Mouse (Mus musculus) liver, adult 2 months (tissue): ENCODE measurements at regions not wholly inside any gene's neighbourhood (a gene's known extent, or its start where the extent isn't known, plus 50 kb on each side); places are given as distances from the start of the nearest gene placed in this dataset.

ENCODE experiments used
- DNase-seq: peaks from one replicate; pipeline ENCODE4 v3.0.0-alpha.2; 2011; ENCODE audit warnings: low read depth, low spot score; ENCODE audit errors: extremely low read depth
- H3K27ac ChIP-seq: fragments of 200-500 bp; replicated peaks from 2 replicates; pipeline ENCODE4 v1.5.1; 2012; ENCODE audit warnings: low read depth, mild to moderate bottlenecking, control low read depth, inconsistent platforms, low read length; ENCODE audit not compliant: insufficient read depth
- H3K27me3 ChIP-seq: fragments of 200-500 bp; 2 replicates; pipeline ENCODE4 v1.6.1; 2012; ENCODE audit warnings: mild to moderate bottlenecking, moderate library complexity, low read length, inconsistent platforms; ENCODE audit not compliant: control insufficient read depth, insufficient read depth
- H3K36me3 ChIP-seq: fragments of 200-500 bp; 2 replicates; pipeline ENCODE4 v1.6.1; 2012; ENCODE audit warnings: low read length, inconsistent platforms; ENCODE audit not compliant: control insufficient read depth, insufficient read depth
- H3K4me1 ChIP-seq: fragments of 200-500 bp; 2 replicates; pipeline ENCODE4 v1.6.1; 2011; ENCODE audit warnings: low read length; ENCODE audit not compliant: control insufficient read depth, insufficient read depth
- H3K4me3 ChIP-seq: fragments of 200-500 bp; 2 replicates; pipeline ENCODE4 v1.5.1; 2011; ENCODE audit warnings: low read depth, mild to moderate bottlenecking, control low read depth, low read length, moderate library complexity; ENCODE audit not compliant: insufficient read depth
- H3K79me2 ChIP-seq: fragments of 200-500 bp; 2 replicates; pipeline ENCODE4 v1.6.1; 2012; ENCODE audit warnings: inconsistent platforms, mild to moderate bottlenecking, low read length, moderate library complexity; ENCODE audit not compliant: control insufficient read depth, insufficient read depth
- H3K9ac ChIP-seq: fragments of 200-500 bp; 2 replicates; pipeline ENCODE4 v1.6.1; 2012; ENCODE audit warnings: low read depth, mild to moderate bottlenecking, control low read depth, inconsistent platforms, low read length
- CTCF ChIP-seq: fragments of 200-500 bp; IDR thresholded peaks from 2 replicates; pipeline ENCODE4 v1.5.1; 2011; ENCODE audit warnings: low read depth, low read length, control low read depth
- POLR2A ChIP-seq: fragments of 200-500 bp; IDR thresholded peaks from 2 replicates; pipeline ENCODE4 v1.6.1; 2011; ENCODE audit warnings: low read length, control low read depth; ENCODE audit not compliant: insufficient read depth; ENCODE audit errors: extremely low read depth
- WGBS: fragments of 180-500 bp; shearing (Covaris S2); methylation state at CpG from one replicate; pipeline ENCODE4 v1.1.7; 2018; 5-methylcytosine and 5-hydroxymethylcytosine counted together

DNA sequence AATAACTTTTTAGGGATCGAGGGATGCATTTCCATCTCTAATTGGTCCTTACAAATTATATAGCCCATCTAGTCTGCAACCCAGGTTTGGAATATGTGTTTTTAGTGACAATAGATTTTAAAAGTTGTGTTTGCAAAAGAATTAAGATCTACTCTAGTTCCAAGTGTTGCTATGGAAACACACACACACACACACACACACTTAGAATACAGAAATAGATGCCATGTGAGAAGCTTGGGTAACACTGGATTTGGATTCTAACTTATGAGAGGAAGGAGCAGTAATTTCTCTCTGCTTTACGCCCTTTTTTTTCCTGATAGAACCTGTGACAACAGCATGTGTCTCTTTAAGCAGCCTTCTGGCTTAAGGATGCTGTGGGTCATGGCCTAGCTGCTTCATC lies 297.8 kb downstream of the Etaa1 start:
- Histone ChIP-seq H3K27ac (no peak overlapping the region), H3K4me3 (no peak overlapping the region), H3K4me1 (peaks cover 6% of the 10 kb centered on the region), H3K36me3 (no peaks in the 10 kb centered on the region), H3K79me2 (no peaks in the 10 kb centered on the region), H3K9ac (no peak overlapping the region), H3K27me3 (no peaks in the 10 kb centered on the region)
- TF ChIP-seq CTCF (no peak), POLR2A (no peak)
- no peak for DNase-seq
- 93% methylated on average over 2 of the region's 2 CpGs for WGBS

- no peaks in the 10 kb centered on the region for H3K27me3 ChIP-seq
- no peaks in the 10 kb centered on the region; the same call in 1 of the 2 replicates for H3K4me1 ChIP-seq
- H3K27ac ChIP-seq, result no peak overlapping the region
- H3K9ac ChIP-seq, result no peak overlapping the region
- no peak for DNase-seq
- no peaks in the 10 kb centered on the region for H3K36me3 ChIP-seq
- no peak for TF ChIP-seq CTCF
- no peak for TF ChIP-seq POLR2A
- no peak overlapping the region for H3K4me3 ChIP-seq
- WGBS, result 88% methylated on average over 3 of the region's 3 CpGs
- no peaks in the 10 kb centered on the region for H3K79me2 ChIP-seq
These were observed 296.0 kb downstream of the Etaa1 start for GRCm38 (mm10) chr11:17657720-17658119.

- TF ChIP-seq POLR2A, result no peak
- TF ChIP-seq CTCF, result no peak
- H3K36me3 ChIP-seq, result no peaks in the 10 kb centered on the region
- no peak overlapping the region for H3K9ac ChIP-seq
- H3K4me1 ChIP-seq, result no peaks in the 10 kb centered on the region; the same call in 1 of the 2 replicates
- 85% methylated on average over 3 of the region's 3 CpGs for WGBS
- no peak for DNase-seq
- no peak overlapping the region for H3K4me3 ChIP-seq
- H3K27ac ChIP-seq, result no peak overlapping the region
- H3K27me3 ChIP-seq, result no peaks in the 10 kb centered on the region
- H3K79me2 ChIP-seq, result no peaks in the 10 kb centered on the region
These were observed 295.4 kb downstream of the Etaa1 start for GRCm38 (mm10) chr11:17658289-17658688.

DNA sequence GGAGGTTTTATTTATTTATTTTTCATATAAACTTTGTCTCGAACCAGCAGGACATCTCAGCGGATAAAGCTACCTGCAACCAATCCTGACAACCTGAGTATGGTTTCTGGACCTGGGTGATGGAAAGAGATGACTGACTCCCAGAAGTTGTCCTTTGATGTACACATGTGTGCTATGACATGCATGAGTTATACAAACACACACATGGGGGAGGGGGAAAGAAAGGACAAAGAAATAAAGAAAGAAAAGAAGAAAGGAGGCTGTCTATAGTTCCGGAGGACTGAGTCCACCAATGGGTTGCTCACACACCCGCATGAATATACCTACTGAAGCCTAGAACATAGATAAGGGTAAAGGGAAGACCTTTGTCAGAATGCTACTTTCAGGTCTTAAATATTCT lies 295.0 kb downstream of the Etaa1 start:
- Histone ChIP-seq H3K36me3 (no peaks in the 10 kb centered on the region), H3K27ac (no peak overlapping the region), H3K79me2 (no peaks in the 10 kb centered on the region), H3K9ac (no peak overlapping the region), H3K27me3 (no peaks in the 10 kb centered on the region), H3K4me1 (no peaks in the 10 kb centered on the region; the same call in 1 of the 2 replicates), H3K4me3 (no peak overlapping the region)
- DNase-seq, result no peak
- TF ChIP-seq CTCF (no peak), POLR2A (no peak)
- 88% methylated on average over 4 of the region's 4 CpGs for WGBS

DNA sequence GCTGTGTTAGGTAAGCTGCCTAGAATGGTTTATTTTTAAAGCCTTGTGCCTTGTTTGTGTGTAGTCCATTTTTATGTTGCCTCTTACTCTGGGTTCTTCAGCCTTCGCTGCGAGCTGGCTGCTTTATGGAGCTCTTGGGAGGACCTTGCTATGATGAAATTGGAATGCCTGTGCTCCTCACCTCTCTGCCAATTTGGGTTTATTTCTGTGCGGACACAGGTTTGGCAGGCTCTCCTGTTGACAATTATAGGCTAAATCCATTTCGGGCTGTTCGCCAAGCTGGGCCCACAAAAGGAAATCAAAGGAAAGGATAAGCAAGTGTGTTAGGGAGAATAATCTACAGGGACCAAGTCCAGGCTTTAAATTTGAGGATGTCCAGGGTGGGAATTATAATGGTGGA lies 289.8 kb downstream of the Etaa1 start:
- Histone ChIP-seq H3K27me3 (no peaks in the 10 kb centered on the region), H3K4me1 (no peaks in the 10 kb centered on the region; the same call in 1 of the 2 replicates), H3K36me3 (no peaks in the 10 kb centered on the region), H3K9ac (no peak overlapping the region), H3K79me2 (no peaks in the 10 kb centered on the region), H3K27ac (peak overlapping the region; percentile 24; the same call in 1 of the 2 replicates), H3K4me3 (no peak overlapping the region)
- peak; percentile 96 for DNase-seq
- 25% methylated on average over 5 of the region's 5 CpGs for WGBS
- TF ChIP-seq CTCF, result no peak
- TF ChIP-seq POLR2A, result no peak

- TF ChIP-seq POLR2A (no peak), CTCF (no peak)
- Histone ChIP-seq H3K4me1 (no peaks in the 10 kb centered on the region), H3K9ac (no peak overlapping the region), H3K27ac (no peak overlapping the region), H3K36me3 (no peaks in the 10 kb centered on the region), H3K27me3 (no peaks in the 10 kb centered on the region), H3K79me2 (no peaks in the 10 kb centered on the region), H3K4me3 (no peak overlapping the region)
- DNase-seq, result no peak
- WGBS, result 84% methylated on average over 11 of the region's 11 CpGs
These were observed 287.8 kb downstream of the Etaa1 start for GRCm38 (mm10) chr11:17665624-17666552.
